Mouse (Mus musculus) lung, adult 2 months (tissue): ENCODE data around the gene Cped1.

ENCODE experiments used
- CTCF ChIP-seq: fragments of 200-500 bp; IDR thresholded peaks from 2 replicates; pipeline ENCODE4 v1.5.1; 2011; ENCODE audit warnings: mild to moderate bottlenecking, low read length, control low read depth; ENCODE audit not compliant: insufficient read depth
- POLR2A ChIP-seq: fragments of 200-500 bp; IDR thresholded peaks from 2 replicates; pipeline ENCODE4 v1.6.1; 2011; ENCODE audit warnings: low read depth, mild to moderate bottlenecking, control low read depth, low read length, borderline replicate concordance; ENCODE audit errors: extremely low read depth

- TF ChIP-seq CTCF, result no peak
- no peak for TF ChIP-seq POLR2A
These were observed 203.9 kb downstream of the Cped1 start for GRCm38 (mm10) chr6:22189346-22190335.
